8 mouse cellular contexts compared by ENCODE assay signal in genomic region chr12:71438254-71438653, GRCm38 (mm10).
DNase-seq lines count a peak whose midpoint lies in the region; ATAC-seq and TF ChIP-seq lines count a peak whose summit lies in the region.

No protein-coding gene starts in this region.

- H3K9ac ChIP-seq in intestine, postnatal 0 days (ENCODE audit: low read depth, low read length), result no peak overlapping the region
- H3K9ac ChIP-seq in lung, embryonic 14.5 days, result no peak overlapping the region

- TF ChIP-seq POLR2A in lung, adult 2 months (IDR thresholded peaks at IDR 0.05; ENCODE audit: borderline replicate concordance, extremely low read depth, low read depth, low read length), result no peak

- 15% methylated on average over 6 of the region's 6 CpGs for WGBS in lung, adult 2 months
- WGBS in intestine, postnatal 0 days, result 50% methylated on average over 6 of the region's 6 CpGs
- WGBS in lung, embryonic 14.5 days, result 22% methylated on average over 6 of the region's 6 CpGs

- ATAC-seq in intestine, postnatal 0 days, result no peak
- ATAC-seq in lung, embryonic 14.5 days (ENCODE audit: insufficient read depth), result peak; percentile 77

- H3K4me3 ChIP-seq in lung, adult 2 months (replicated peaks; ENCODE audit: extremely low read depth, low read depth, low read length), result no peak overlapping the region
- no peak overlapping the region for H3K4me3 ChIP-seq in intestine, postnatal 0 days (ENCODE audit: low read depth, low read length)
- H3K4me3 ChIP-seq in lung, embryonic 14.5 days (ENCODE audit: low read depth, low read length), result no peak overlapping the region

- TF ChIP-seq CTCF in lung, adult 2 months (IDR thresholded peaks at IDR 0.05; ENCODE audit: insufficient read depth, low read length), result no peak
- TF ChIP-seq CTCF in intestine, postnatal 0 days (IDR thresholded peaks at IDR 0.05; ENCODE audit: low read depth), result peak; percentile 56
- TF ChIP-seq CTCF in lung, embryonic 14.5 days (IDR thresholded peaks at IDR 0.05; ENCODE audit: low read depth), result peak; percentile 62

- no peaks in the 10 kb centered on the region for H3K36me3 ChIP-seq in intestine, postnatal 0 days (ENCODE audit: control insufficient read depth, insufficient read depth)
- no peaks in the 10 kb centered on the region for H3K36me3 ChIP-seq in lung, embryonic 14.5 days (ENCODE audit: insufficient read depth)

- no peak overlapping the region for H3K4me2 ChIP-seq in intestine, postnatal 0 days (replicated peaks; ENCODE audit: low read depth)
- H3K4me2 ChIP-seq in lung, embryonic 14.5 days, result no peak overlapping the region

- H3K9me3 ChIP-seq in intestine, postnatal 0 days (ENCODE audit: control insufficient read depth), result no peaks in the 10 kb centered on the region
- no peaks in the 10 kb centered on the region for H3K9me3 ChIP-seq in lung, embryonic 14.5 days (ENCODE audit: low read depth, low read length)

- no peak overlapping the region for H3K27ac ChIP-seq in intestine, postnatal 0 days (ENCODE audit: low read depth, low read length)
- H3K27ac ChIP-seq in lung, embryonic 14.5 days (ENCODE audit: low read depth), result no peak overlapping the region

- peak; percentile 10 to 23 for DNase-seq in lung, adult 18-20 months
- no peak for DNase-seq in lung, adult 2 months
- DNase-seq in c-Kit-positive CD71-negative TER-119-negative erythroid progenitor cells, embryonic 14.5 days (ENCODE audit: low read depth), result peak; percentile 8
- DNase-seq in lung, embryonic 14.5 days, result peak; percentile 86
- DNase-seq in yolk sac, embryonic 10.5 days (ENCODE audit: low spot score), result peak; percentile 78
- no peak for DNase-seq in Muller cell, postnatal 12 days (ENCODE audit: inconsistent ontology term)
- no peak for DNase-seq in spleen, postnatal 14 days (ENCODE audit: low spot score in 2 of 2)

- H3K4me1 ChIP-seq in lung, adult 2 months (ENCODE audit: control insufficient read depth, insufficient read depth, low read length), result peaks cover 4% of the 10 kb centered on the region; the same call in 1 of the 2 replicates
- no peaks in the 10 kb centered on the region for H3K4me1 ChIP-seq in intestine, postnatal 0 days (replicated peaks; ENCODE audit: control insufficient read depth, insufficient read depth, low read length)
- H3K4me1 ChIP-seq in lung, embryonic 14.5 days (ENCODE audit: insufficient read depth), result peaks cover 13% of the 10 kb centered on the region; the same call in 1 of the 2 replicates

- no peaks in the 10 kb centered on the region for H3K27me3 ChIP-seq in intestine, postnatal 0 days (replicated peaks; ENCODE audit: control insufficient read depth, insufficient read depth, low read length)
- no peaks in the 10 kb centered on the region for H3K27me3 ChIP-seq in lung, embryonic 14.5 days (ENCODE audit: insufficient read depth, low read length)

Comparison
In these comparisons a context has a peak if more than half of its experiments do, and no peak if none do; other contexts are left out.
1. DNase-seq: peak in lung, adult 18-20 months (2 of 2), c-Kit-positive CD71-negative TER-119-negative erythroid progenitor cells, embryonic 14.5 days (single experiment), lung, embryonic 14.5 days (single experiment) and yolk sac, embryonic 10.5 days (single experiment); none in lung, adult 2 months (single experiment), Muller cell, postnatal 12 days (single experiment) and spleen, postnatal 14 days (0 of 2).